Mouse (Mus musculus): ENCODE results near the gene Kif26a.

GRCm38 (mm10) chr12:112130161-112130860, 15.7 kb upstream of the Kif26a start:
- TF ChIP-seq CTCF (IDR thresholded peaks at IDR 0.05; ENCODE audit: low read depth) (no peak), EP300 (IDR thresholded peaks at IDR 0.05; ENCODE audit: low read depth) (no peak)
